Mouse (Mus musculus): ENCODE data around the gene Fam83g. TPM values are rescaled to one million over a fixed set of nuclear protein-coding genes. Genes with fewer than 3 reads are reported as not detected.
A peak's percentile ranks its signal among the peaks of the same experiment; 100 is the strongest.

The Fam83g gene
- polyA plus RNA-seq, 1 experiment from 2014 or later = 0.50 TPM

DNA sequence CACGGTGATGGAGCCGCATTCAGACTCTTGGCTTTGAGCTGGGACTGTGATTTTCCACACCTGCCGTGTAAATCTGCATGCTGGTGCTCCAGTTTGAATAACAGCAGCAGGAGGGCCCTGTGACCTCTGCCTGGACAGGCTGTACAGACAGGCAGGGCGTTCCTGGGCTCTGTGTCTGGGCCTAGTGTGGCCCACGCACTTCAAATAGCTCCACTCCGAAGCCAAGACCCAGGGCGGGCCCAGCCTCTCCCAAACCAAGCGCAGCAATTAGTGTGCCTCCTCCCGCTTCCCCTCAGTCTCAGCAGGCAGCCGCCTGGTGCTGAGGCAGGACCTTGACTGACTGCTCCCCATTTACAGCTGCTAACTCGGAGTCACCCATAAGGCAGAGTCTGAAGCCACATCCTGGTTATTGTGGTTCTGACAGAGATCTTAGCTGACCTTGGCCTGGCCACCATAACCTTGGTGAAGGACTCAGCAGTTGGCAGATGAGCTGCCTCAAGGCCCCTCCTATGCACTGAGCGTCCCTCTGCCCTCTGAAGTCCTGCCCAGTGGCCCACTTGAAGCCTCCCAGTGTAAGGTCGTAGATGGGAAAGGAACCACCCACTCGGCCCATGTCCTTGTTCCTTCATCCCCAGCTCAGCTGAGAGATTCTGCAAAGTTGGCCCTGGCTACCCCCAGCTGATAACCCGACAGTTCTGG, 29.4 kb downstream of the Fam83g start:
- Histone ChIP-seq H3K27ac (replicated peaks) (no peak overlapping the region), H3K4me1 (no peaks in the 10 kb centered on the region), H3K4me3 (no peak overlapping the region), H3K27me3 (peaks cover 8% of the 10 kb centered on the region), H3K9ac (replicated peaks) (no peak overlapping the region), H3K36me3 (no peaks in the 10 kb centered on the region), H3K4me2 (replicated peaks) (no peak overlapping the region), H3K9me3 (no peaks in the 10 kb centered on the region)
- ATAC-seq (ENCODE audit: low FRiP score, low read depth) = no peak
- 59% methylated on average over 15 of the region's 15 CpGs for WGBS

DNA sequence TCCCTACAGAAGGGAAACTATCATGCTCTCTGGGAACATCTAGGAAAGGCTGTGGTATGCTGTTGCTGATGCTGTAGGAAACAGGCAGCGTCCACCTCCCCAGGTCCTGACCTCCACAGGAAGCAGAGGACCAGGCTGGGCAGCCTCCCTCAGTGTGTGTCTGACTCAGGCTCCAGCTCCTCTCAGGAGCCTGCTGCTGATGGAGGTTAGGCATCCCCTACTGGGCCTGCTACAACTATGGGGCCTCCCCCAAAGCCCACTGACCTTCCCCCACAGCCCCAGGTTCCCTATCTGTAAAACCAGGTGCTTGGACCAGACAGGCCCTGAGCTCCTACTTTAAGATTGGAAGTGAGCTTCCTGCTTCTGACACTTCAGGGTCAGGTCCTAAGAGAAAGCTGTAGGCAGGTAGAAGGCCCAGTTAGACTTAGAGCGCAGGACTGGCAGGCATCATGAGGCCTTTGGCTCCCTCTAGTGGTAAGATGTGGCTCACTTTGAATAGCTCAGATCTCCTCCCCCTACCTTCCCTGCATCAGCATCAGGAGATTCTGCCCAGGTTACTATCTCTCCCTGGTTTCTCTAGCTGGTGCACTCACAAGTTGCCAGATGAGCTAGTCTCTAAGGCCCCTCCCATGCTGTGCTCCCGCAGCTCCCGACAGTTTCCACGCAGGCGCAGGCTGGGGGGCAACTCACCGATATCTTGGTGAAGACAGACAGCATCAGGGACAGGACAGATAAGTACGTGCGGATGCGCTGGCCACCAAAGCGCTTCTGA, 30.6 kb downstream of the Fam83g start:
- Histone ChIP-seq H3K27ac (replicated peaks) (no peak overlapping the region), H3K4me1 (no peaks in the 10 kb centered on the region), H3K27me3 (peaks cover 8% of the 10 kb centered on the region), H3K9me3 (no peaks in the 10 kb centered on the region), H3K4me2 (replicated peaks) (no peak overlapping the region), H3K9ac (replicated peaks) (no peak overlapping the region), H3K4me3 (no peak overlapping the region), H3K36me3 (no peaks in the 10 kb centered on the region)
- WGBS = 45% methylated on average over 11 of the region's 11 CpGs
- peak; percentile 30; the same call in 1 of the 2 replicates for ATAC-seq (ENCODE audit: low FRiP score, low read depth)

DNA sequence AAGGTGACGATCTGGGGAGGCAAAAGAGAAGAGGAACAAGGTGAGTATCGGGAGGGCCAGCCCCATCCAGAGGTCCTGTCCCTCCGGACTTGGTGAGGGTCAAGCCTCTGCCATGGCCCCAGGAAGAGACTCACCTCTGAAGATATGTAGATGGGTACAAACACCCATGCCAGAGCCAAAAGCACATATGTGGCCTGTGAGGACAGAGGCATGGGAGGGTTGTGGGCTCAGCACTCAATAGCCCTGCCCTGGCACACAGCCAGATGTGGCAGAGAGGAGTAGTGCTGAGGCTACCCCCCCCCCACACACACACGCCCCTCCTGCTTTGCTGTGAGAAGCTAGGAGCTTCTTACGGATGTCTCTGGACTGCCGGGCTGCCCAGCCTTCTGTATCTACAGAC, 31.2 kb downstream of the Fam83g start:
- no peak overlapping the region for H3K9ac ChIP-seq (replicated peaks)
- no peaks in the 10 kb centered on the region for H3K4me1 ChIP-seq
- H3K36me3 ChIP-seq = no peaks in the 10 kb centered on the region
- 74% methylated on average over 6 of the region's 6 CpGs for WGBS
- no peak overlapping the region for H3K27ac ChIP-seq (replicated peaks)
- H3K9me3 ChIP-seq = no peaks in the 10 kb centered on the region
- no peak overlapping the region for H3K4me2 ChIP-seq (replicated peaks)
- H3K4me3 ChIP-seq = no peak overlapping the region
- no peak for ATAC-seq (ENCODE audit: low FRiP score, low read depth)
- peaks cover 8% of the 10 kb centered on the region for H3K27me3 ChIP-seq

- Histone ChIP-seq H3K27ac (replicated peaks) (no peak overlapping the region), H3K4me3 (no peak overlapping the region), H3K27me3 (peaks cover 8% of the 10 kb centered on the region), H3K4me2 (replicated peaks) (no peak overlapping the region), H3K4me1 (no peaks in the 10 kb centered on the region), H3K9ac (replicated peaks) (no peak overlapping the region), H3K36me3 (no peaks in the 10 kb centered on the region), H3K9me3 (no peaks in the 10 kb centered on the region)
- no peak for ATAC-seq (ENCODE audit: low FRiP score, low read depth)
- 64% methylated on average over 5 of the region's 5 CpGs for WGBS
Measured at GRCm38 (mm10) chr11:61717990-61718389, 34.1 kb downstream of the Fam83g start.

- WGBS = 65% methylated on average over 3 of the region's 3 CpGs
- no peak overlapping the region for H3K9ac ChIP-seq (replicated peaks)
- H3K4me1 ChIP-seq = no peaks in the 10 kb centered on the region
- no peak overlapping the region for H3K27ac ChIP-seq (replicated peaks)
- H3K4me2 ChIP-seq (replicated peaks) = no peak overlapping the region
- no peak overlapping the region for H3K4me3 ChIP-seq
- no peak for ATAC-seq (ENCODE audit: low FRiP score, low read depth)
- H3K9me3 ChIP-seq = no peaks in the 10 kb centered on the region
- H3K27me3 ChIP-seq = no peaks in the 10 kb centered on the region
- no peaks in the 10 kb centered on the region for H3K36me3 ChIP-seq
Measured at GRCm38 (mm10) chr11:61719387-61719786, 35.5 kb downstream of the Fam83g start.

GRCm38 (mm10) chr11:61719826-61720225, 35.9 kb downstream of the Fam83g start:
- Histone ChIP-seq H3K4me3 (no peak overlapping the region), H3K4me1 (no peaks in the 10 kb centered on the region), H3K9me3 (no peaks in the 10 kb centered on the region), H3K27me3 (no peaks in the 10 kb centered on the region), H3K36me3 (no peaks in the 10 kb centered on the region), H3K4me2 (replicated peaks) (no peak overlapping the region), H3K9ac (replicated peaks) (no peak overlapping the region), H3K27ac (replicated peaks) (no peak overlapping the region)
- ATAC-seq (ENCODE audit: low FRiP score, low read depth) = no peak
- WGBS = 73% methylated on average over 8 of the region's 8 CpGs

- 91% methylated on average over 3 of the region's 3 CpGs for WGBS
- Histone ChIP-seq H3K9ac (replicated peaks) (no peak within 1 kb of the TSS), H3K27me3 (no peaks in the 10 kb centered on the region), H3K27ac (replicated peaks) (no peak within 1 kb of the TSS), H3K4me1 (no peaks in the 10 kb centered on the region; the same call in 1 of the 2 replicates), H3K4me2 (replicated peaks) (no peak within 1 kb of the TSS), H3K4me3 (no peak within 1 kb of the TSS), H3K36me3 (no peaks in the 10 kb centered on the region), H3K9me3 (no peaks in the 10 kb centered on the region)
- no peak for ATAC-seq (ENCODE audit: low FRiP score, low read depth)
Measured at GRCm38 (mm10) chr11:61720636-61721035, 36.7 kb downstream of the Fam83g start, which contains the start of gene Slc5a10. Gene Slc5a10, minus strand, starts transcription at chr11:61720826.

- Histone ChIP-seq H3K4me3 (no peak overlapping the region), H3K36me3 (peaks cover 12% of the 10 kb centered on the region), H3K27me3 (no peaks in the 10 kb centered on the region), H3K4me2 (replicated peaks) (no peak overlapping the region), H3K27ac (replicated peaks) (no peak overlapping the region), H3K4me1 (no peaks in the 10 kb centered on the region; the same call in 1 of the 2 replicates), H3K9ac (replicated peaks) (no peak overlapping the region), H3K9me3 (no peaks in the 10 kb centered on the region)
- ATAC-seq (ENCODE audit: low FRiP score, low read depth) = no peak
- 79% methylated on average over 5 of the region's 5 CpGs for WGBS
Measured at GRCm38 (mm10) chr11:61722077-61722476, 38.2 kb downstream of the Fam83g start.

DNA sequence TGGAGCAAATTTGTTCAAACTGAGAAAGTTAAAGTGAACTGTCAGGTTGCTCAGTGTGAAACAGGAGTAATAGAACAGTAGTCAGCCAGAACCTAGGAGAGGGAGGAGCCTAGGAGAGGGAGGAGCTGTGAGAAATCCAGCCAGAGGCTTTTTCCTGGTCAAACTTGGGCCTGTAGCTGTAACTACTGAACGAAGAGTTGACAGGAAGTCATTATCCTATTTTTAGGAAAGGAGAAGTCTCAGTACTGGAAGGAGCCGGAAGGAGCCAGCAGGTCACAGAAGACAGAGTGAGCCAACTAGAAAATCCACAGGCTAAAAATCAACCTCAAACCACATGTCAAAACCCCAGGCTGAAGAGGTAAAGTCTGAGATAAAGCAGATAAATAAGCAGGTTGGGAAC, 44.1 kb downstream of the Fam83g start:
- H3K36me3 ChIP-seq = peaks cover 63% of the 10 kb centered on the region
- 92% methylated on average over 2 of the region's 2 CpGs for WGBS

DNA sequence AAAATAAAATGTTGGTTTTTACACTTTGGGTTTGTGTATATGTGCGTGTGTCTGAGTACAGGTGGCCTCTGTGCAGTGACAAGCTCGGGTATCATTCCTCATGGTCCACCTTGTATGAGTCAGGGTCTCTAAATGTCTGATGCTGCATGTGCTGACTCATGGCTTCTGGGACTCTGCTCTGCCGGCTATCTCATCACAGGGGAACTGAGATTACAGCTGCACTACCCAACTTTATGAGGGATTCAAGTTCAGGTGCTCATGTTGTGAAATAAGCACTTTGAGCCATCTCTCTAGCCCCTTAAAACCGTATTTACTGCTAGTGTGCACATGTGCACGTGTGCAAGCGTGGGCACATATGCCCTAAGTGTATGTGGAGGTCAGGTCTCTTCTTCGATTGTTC, 48.8 kb downstream of the Fam83g start:
- no peaks in the 10 kb centered on the region for H3K9me3 ChIP-seq
- no peak overlapping the region for H3K4me2 ChIP-seq (replicated peaks)
- no peaks in the 10 kb centered on the region for H3K27me3 ChIP-seq
- H3K4me3 ChIP-seq = no peak overlapping the region
- H3K4me1 ChIP-seq = no peaks in the 10 kb centered on the region
- WGBS = 94% methylated on average over 7 of the region's 7 CpGs
- ATAC-seq (ENCODE audit: low FRiP score, low read depth) = no peak
- no peak overlapping the region for H3K9ac ChIP-seq (replicated peaks)
- no peak overlapping the region for H3K27ac ChIP-seq (replicated peaks)
- peaks cover 79% of the 10 kb centered on the region for H3K36me3 ChIP-seq

More for the DNA sequence above, 44.1 kb downstream of the Fam83g start:
- Histone ChIP-seq H3K9ac (replicated peaks) (no peak overlapping the region), H3K4me2 (replicated peaks) (no peak overlapping the region), H3K4me1 (no peaks in the 10 kb centered on the region; the same call in 1 of the 2 replicates), H3K27me3 (no peaks in the 10 kb centered on the region), H3K27ac (replicated peaks) (no peak overlapping the region), H3K4me3 (no peak overlapping the region), H3K9me3 (no peaks in the 10 kb centered on the region)
- no peak for ATAC-seq (ENCODE audit: low FRiP score, low read depth)

- H3K27ac ChIP-seq (replicated peaks) = no peak overlapping the region
- no peak overlapping the region for H3K4me3 ChIP-seq
- 97% methylated on average over 1 of the region's 1 CpGs for WGBS
- H3K27me3 ChIP-seq = no peaks in the 10 kb centered on the region
- ATAC-seq (ENCODE audit: low FRiP score, low read depth) = no peak
- peaks cover 85% of the 10 kb centered on the region for H3K36me3 ChIP-seq
- no peaks in the 10 kb centered on the region for H3K9me3 ChIP-seq
- H3K4me1 ChIP-seq = no peaks in the 10 kb centered on the region
- H3K9ac ChIP-seq (replicated peaks) = no peak overlapping the region
- no peak overlapping the region for H3K4me2 ChIP-seq (replicated peaks)
Measured at GRCm38 (mm10) chr11:61737290-61737689, 53.4 kb downstream of the Fam83g start.

DNA sequence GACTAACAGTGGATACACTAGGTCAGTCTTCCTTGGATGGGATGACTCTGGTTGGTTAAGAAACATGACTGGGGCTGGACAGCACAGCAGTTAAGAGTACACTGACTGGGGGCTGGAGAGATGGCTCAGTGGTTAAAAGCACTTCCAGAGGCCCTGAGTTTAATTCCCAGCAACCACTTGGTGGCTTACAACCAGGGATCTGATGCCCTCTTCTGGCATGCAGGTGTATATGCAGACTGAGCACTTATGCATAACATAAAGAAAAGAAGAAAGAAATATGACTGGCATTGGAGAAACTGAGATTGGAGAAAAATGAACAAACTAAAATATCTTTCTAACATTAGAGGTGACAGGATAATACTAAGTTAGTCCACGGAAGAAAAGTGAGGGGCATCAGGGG, 56.6 kb downstream of the Fam83g start:
- Histone ChIP-seq H3K27me3 (no peaks in the 10 kb centered on the region), H3K36me3 (peaks cover 88% of the 10 kb centered on the region), H3K4me3 (no peak overlapping the region), H3K4me1 (no peaks in the 10 kb centered on the region), H3K9ac (replicated peaks) (no peak overlapping the region), H3K27ac (replicated peaks) (no peak overlapping the region), H3K9me3 (no peaks in the 10 kb centered on the region), H3K4me2 (replicated peaks) (no peak overlapping the region)
- WGBS = 96% methylated on average over 1 of the region's 1 CpGs
- ATAC-seq (ENCODE audit: low FRiP score, low read depth) = no peak
